In the genomic region with DNA sequence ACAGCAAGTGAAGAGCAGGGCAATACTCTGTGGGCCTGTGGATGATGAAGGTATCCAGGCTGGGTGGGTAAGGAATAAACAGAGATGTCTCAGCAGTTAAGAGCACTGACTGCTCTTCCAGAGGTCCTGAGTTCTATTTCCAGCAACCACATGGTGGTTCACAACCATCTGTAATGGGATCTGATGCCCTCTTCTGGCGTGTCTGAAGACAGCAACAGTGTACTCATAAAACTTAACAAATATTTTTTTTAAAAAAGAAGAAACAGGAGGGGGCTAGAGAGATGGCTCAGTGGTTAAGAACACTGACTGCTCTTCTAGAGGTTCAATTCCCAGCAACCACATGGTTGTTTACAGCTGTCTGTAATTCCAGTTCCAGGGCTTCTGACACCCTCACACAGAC, we compare ENCODE assay signal across 7 mouse cellular contexts. TPM values are rescaled to one million over a fixed set of nuclear protein-coding genes. Genes with fewer than 3 reads are reported as not detected.
DNase-seq lines count a peak whose midpoint lies in the region; ATAC-seq and TF ChIP-seq lines count a peak whose summit lies in the region.
"Not testable (repeated sequence)": the region's sequence is repeated elsewhere in the genome, so short reads cannot be mapped to it uniquely, and the experiment has no call there.

No protein-coding gene starts in this region.

- not testable (repeated sequence) for TF ChIP-seq POLR2A in CH12.LX (IDR thresholded peaks at IDR 0.05; ENCODE audit: low read depth, low read length)

- not testable (repeated sequence) for H3K9ac ChIP-seq in CH12.LX (ENCODE audit: insufficient read depth, low read depth); hindbrain, postnatal 0 days (replicated peaks; ENCODE audit: low read length); kidney, postnatal 0 days (ENCODE audit: low read depth, low read length); liver, postnatal 0 days (replicated peaks); midbrain, postnatal 0 days (replicated peaks; ENCODE audit: low read length, poor library complexity, severe bottlenecking)

- DNase-seq in CH12.LX (ENCODE audit: extremely low read depth); gastrocnemius, adult 2 months; hindbrain, postnatal 0 days (ENCODE audit: low spot score); kidney, postnatal 0 days (ENCODE audit: low spot score); left cerebral cortex, adult 2 months (ENCODE audit: extremely low spot score in 1 of 2, low spot score in 2 of 2); liver, postnatal 0 days; midbrain, postnatal 0 days (ENCODE audit: low spot score): not testable (repeated sequence)

- H3K36me3 ChIP-seq in CH12.LX (replicated peaks in 1 of 2; ENCODE audit: control insufficient read depth in 1 of 2, insufficient read depth in 1 of 2, low read length in 1 of 2) = peaks cover 20 to 38% of the 10 kb centered on the region in 2 experiments
- H3K36me3 ChIP-seq in hindbrain, postnatal 0 days (ENCODE audit: insufficient read depth, low read length) = peaks cover 13% of the 10 kb centered on the region
- not testable (repeated sequence) for H3K36me3 ChIP-seq in kidney, postnatal 0 days (ENCODE audit: insufficient read depth, low read length)
- peaks cover 24% of the 10 kb centered on the region for H3K36me3 ChIP-seq in liver, postnatal 0 days (replicated peaks; ENCODE audit: insufficient read depth, low read length)
- H3K36me3 ChIP-seq in midbrain, postnatal 0 days (ENCODE audit: insufficient read depth, low read length) = peaks cover 12% of the 10 kb centered on the region

- not testable (repeated sequence) for TF ChIP-seq RAD21 in CH12.LX (IDR thresholded peaks at IDR 0.05; ENCODE audit: low read depth, low read length)

- TF ChIP-seq CTCF in CH12.LX (conservative IDR thresholded peaks at IDR 0.05 in 1 of 2, IDR thresholded peaks at IDR 0.05 in 1 of 2; ENCODE audit: low read depth in 2 of 2, low read length in 2 of 2) = peak in 1 of 2 experiments; percentile 31; a peak in 2 of 4 replicates
- peak; percentile 33; the same call in 1 of the 2 replicates for TF ChIP-seq CTCF in gastrocnemius, adult 2 months (IDR thresholded peaks at IDR 0.05)
- TF ChIP-seq CTCF in hindbrain, postnatal 0 days (IDR thresholded peaks at IDR 0.05; ENCODE audit: low read depth) = peak; percentile 22
- peak; percentile 16; the same call in 1 of the 2 replicates for TF ChIP-seq CTCF in kidney, postnatal 0 days (IDR thresholded peaks at IDR 0.05; ENCODE audit: low read depth)
- TF ChIP-seq CTCF in left cerebral cortex, adult 2 months (IDR thresholded peaks at IDR 0.05) = peak; percentile 27
- TF ChIP-seq CTCF in liver, postnatal 0 days (IDR thresholded peaks at IDR 0.05; ENCODE audit: low read depth) = 0 out of 2 replicates have a peak, but pooled peaks have one; percentile 28
- peak; percentile 23 for TF ChIP-seq CTCF in midbrain, postnatal 0 days (IDR thresholded peaks at IDR 0.05)

- intact Hi-C loops in gastrocnemius, adult 2 months (cut with DNase I); left cerebral cortex, adult 2 months (cut with DNase I): not testable (repeated sequence)

- not testable (repeated sequence) for H3K4me2 ChIP-seq in CH12.LX (ENCODE audit: insufficient read depth, low read depth, poor library complexity, severe bottlenecking); hindbrain, postnatal 0 days (ENCODE audit: low read depth, low read length); kidney, postnatal 0 days (ENCODE audit: low read length); liver, postnatal 0 days (ENCODE audit: low read depth, low read length); midbrain, postnatal 0 days (ENCODE audit: low read depth, low read length, poor library complexity, severe bottlenecking)

- dilution Hi-C loops in CH12.LX (cut with MboI; ENCODE audit: extremely low pct_ligation_motif_present, extremely low pct_unique_long_range_greater_than_20kb, low sequenced_read_pairs) = not testable (repeated sequence)

- WGBS in hindbrain, postnatal 0 days = 46% methylated on average over 1 of the region's 1 CpGs
- 27% methylated on average over 1 of the region's 1 CpGs for WGBS in kidney, postnatal 0 days
- WGBS in liver, postnatal 0 days (ENCODE audit: insufficient replicate concordance) = 32% methylated on average over 1 of the region's 1 CpGs
- WGBS in midbrain, postnatal 0 days = 33% methylated on average over 1 of the region's 1 CpGs

- H3K27ac ChIP-seq in CH12.LX (ENCODE audit: insufficient read depth, low read depth); gastrocnemius, adult 2 months; hindbrain, postnatal 0 days; kidney, postnatal 0 days; left cerebral cortex, adult 2 months; liver, postnatal 0 days (ENCODE audit: low read depth); midbrain, postnatal 0 days (ENCODE audit: low read depth, low read length): not testable (repeated sequence)

- not testable (repeated sequence) for TF ChIP-seq EP300 in CH12.LX (IDR thresholded peaks at IDR 0.05; ENCODE audit: low read length); liver, postnatal 0 days (IDR thresholded peaks at IDR 0.05; ENCODE audit: low read depth)

- not testable (repeated sequence) for H3K9me3 ChIP-seq in CH12.LX (replicated peaks; ENCODE audit: low read length); hindbrain, postnatal 0 days (ENCODE audit: low read length); kidney, postnatal 0 days (replicated peaks; ENCODE audit: low read length); liver, postnatal 0 days (ENCODE audit: low read length); midbrain, postnatal 0 days (ENCODE audit: low read length)

- not testable (repeated sequence) for H3K4me1 ChIP-seq in CH12.LX (ENCODE audit: control insufficient read depth in 1 of 2, insufficient read depth in 2 of 2); hindbrain, postnatal 0 days (ENCODE audit: insufficient read depth, low read length); kidney, postnatal 0 days (replicated peaks; ENCODE audit: insufficient read depth, low read length); liver, postnatal 0 days (ENCODE audit: insufficient read depth); midbrain, postnatal 0 days (ENCODE audit: insufficient read depth, low read length)

- H3K79me2 ChIP-seq in CH12.LX (replicated peaks; ENCODE audit: control insufficient read depth, extremely low read depth, insufficient read depth, poor library complexity, severe bottlenecking) = not testable (repeated sequence)

- not testable (repeated sequence) for ATAC-seq in hindbrain, postnatal 0 days; kidney, postnatal 0 days (replicated peaks; ENCODE audit: low FRiP score, low read depth); liver, postnatal 0 days; midbrain, postnatal 0 days (ENCODE audit: low FRiP score)

- not testable (repeated sequence) for H3K4me3 ChIP-seq in CH12.LX (replicated peaks in 1 of 3; ENCODE audit: low read depth in 2 of 3, low read length in 2 of 3, poor library complexity in 1 of 3); gastrocnemius, adult 2 months; hindbrain, postnatal 0 days (ENCODE audit: low read length); kidney, postnatal 0 days (replicated peaks; ENCODE audit: low read depth, low read length); left cerebral cortex, adult 2 months; liver, postnatal 0 days (ENCODE audit: low read depth, low read length); midbrain, postnatal 0 days (ENCODE audit: low read depth, low read length)

- not testable (repeated sequence) for H3K27me3 ChIP-seq in CH12.LX (replicated peaks); hindbrain, postnatal 0 days (ENCODE audit: insufficient read depth, low read length); kidney, postnatal 0 days (ENCODE audit: insufficient read depth, low read length); liver, postnatal 0 days (ENCODE audit: insufficient read depth, low read length); midbrain, postnatal 0 days (ENCODE audit: insufficient read depth, low read length)

- in situ Hi-C loops in CH12.LX (cut with MboI; ENCODE audit: low pct_ligation_motif_present, low pct_unique_long_range_greater_than_20kb, low sequenced_read_pairs) = not testable (repeated sequence)

RNA-seq across cellular contexts. Expression of a gene that starts 23.3 kb away (rescaled TPM):
- total RNA-seq in CH12.LX (2012; rRNA removed) (3.9 and 4.6 TPM in 2 replicates), CH12.LX (2014; rRNA removed) (3.2 and 3.9 TPM in 2 replicates)
- 2.4 and 2.8 TPM in 2 replicates for polyA plus RNA-seq in CH12.LX (2012; ENCODE audit: insufficient read length, low read depth)
- total RNA-seq in gastrocnemius, adult 2 months (2021) = 10 to 100 TPM; 18.5 to 22.3 TPM
- 10.9 and 11.8 TPM in 2 replicates for total RNA-seq in hindbrain, postnatal 0 days (2014; rRNA removed)
- polyA plus RNA-seq in hindbrain, postnatal 0 days (2015; fragmentation: Nextera tagmentation; extraction: Ambion mirVana) = 8.6 and 8.7 TPM in 2 replicates
- polyA plus RNA-seq in kidney, postnatal 0 days (2015; fragmentation: Nextera tagmentation; extraction: Ambion mirVana) = 7.2 and 7.3 TPM in 2 replicates
- total RNA-seq in left cerebral cortex, adult 2 months (2021) = 10 to 100 TPM; 15.2 to 18.0 TPM
- 4.1 TPM in 2 replicates for polyA plus RNA-seq in liver, postnatal 0 days (2015; fragmentation: Nextera tagmentation; extraction: Ambion mirVana)
- 9.6 and 9.9 TPM in 2 replicates for total RNA-seq in midbrain, postnatal 0 days (2014; rRNA removed)
- 6.8 and 8.1 TPM in 2 replicates for polyA plus RNA-seq in midbrain, postnatal 0 days (2015; fragmentation: Nextera tagmentation; extraction: Ambion mirVana)

RNA-seq across cellular contexts. Expression of a gene that starts 23.4 kb away (rescaled TPM):
- total RNA-seq in CH12.LX (2012; rRNA removed) (16.8 and 17.4 TPM in 2 replicates), CH12.LX (2014; rRNA removed) (9.4 and 10.5 TPM in 2 replicates)
- 17.1 and 20.8 TPM in 2 replicates for polyA plus RNA-seq in CH12.LX (2012; ENCODE audit: insufficient read length, low read depth)
- 10 to 100 TPM; 12.8 to 13.3 TPM for total RNA-seq in gastrocnemius, adult 2 months (2021)
- total RNA-seq in hindbrain, postnatal 0 days (2014; rRNA removed) = 37.1 and 43.2 TPM in 2 replicates
- polyA plus RNA-seq in hindbrain, postnatal 0 days (2015; fragmentation: Nextera tagmentation; extraction: Ambion mirVana) = 9.4 and 10.5 TPM in 2 replicates
- 6.9 and 7.1 TPM in 2 replicates for polyA plus RNA-seq in kidney, postnatal 0 days (2015; fragmentation: Nextera tagmentation; extraction: Ambion mirVana)
- total RNA-seq in left cerebral cortex, adult 2 months (2021) = 10 to 100 TPM; 44.5 to 48.6 TPM
- polyA plus RNA-seq in liver, postnatal 0 days (2015; fragmentation: Nextera tagmentation; extraction: Ambion mirVana) = 3.0 and 3.5 TPM in 2 replicates
- 39.7 and 41.8 TPM in 2 replicates for total RNA-seq in midbrain, postnatal 0 days (2014; rRNA removed)
- 9.1 and 10.0 TPM in 2 replicates for polyA plus RNA-seq in midbrain, postnatal 0 days (2015; fragmentation: Nextera tagmentation; extraction: Ambion mirVana)
